Mouse (Mus musculus) embryo, embryonic 10 days (tissue): ENCODE measurements around the gene Cysltr1.

Source experiments
- DNase-seq: peaks from one replicate; pipeline ENCODE4 v3.0.0-alpha.2; 2015; ENCODE audit warnings: low spot score

Gene Cysltr1

GRCm38 (mm10) chrX:106603386-106603785 is at the start of gene Cysltr1:
TSS of gene Cysltr1 (minus strand) at chrX:106603679.
- peak; percentile 7 for DNase-seq

- no peak for DNase-seq
Observed at GRCm38 (mm10) chrX:106634799-106635541, 31.5 kb upstream of the Cysltr1 start.

GRCm38 (mm10) chrX:106633543-106633942 is 30.1 kb upstream of the Cysltr1 start:
- no peak for DNase-seq

GRCm38 (mm10) chrX:106628514-106628913 is 25.0 kb upstream of the Cysltr1 start:
- no peak for DNase-seq

GRCm38 (mm10) chrX:106623667-106624066 is 20.2 kb upstream of the Cysltr1 start:
- DNase-seq: peak; percentile 7

- no peak for DNase-seq
Observed at GRCm38 (mm10) chrX:106622512-106622911, 19.0 kb upstream of the Cysltr1 start.

- peak; percentile 22 for DNase-seq
Observed at GRCm38 (mm10) chrX:106602574-106603258, 763 bp downstream of the Cysltr1 start.

- DNase-seq: no peak
Observed at GRCm38 (mm10) chrX:106595904-106596303, 7.6 kb downstream of the Cysltr1 start.

GRCm38 (mm10) chrX:106593914-106594313 is 9.6 kb downstream of the Cysltr1 start:
- DNase-seq: no peak

GRCm38 (mm10) chrX:106582886-106583285 is 20.6 kb downstream of the Cysltr1 start, which contains the start of gene Gm5127:
TSS of gene Gm5127 (plus strand) at chrX:106583186.
- peak; percentile 12 for DNase-seq

GRCm38 (mm10) chrX:106582197-106582596 is 21.3 kb downstream of the Cysltr1 start:
- peak; percentile 56 for DNase-seq

- no peak for DNase-seq
Observed at GRCm38 (mm10) chrX:106580410-106580809, 23.1 kb downstream of the Cysltr1 start.

- DNase-seq: peak; percentile 57
Observed at GRCm38 (mm10) chrX:106578966-106579365, 24.5 kb downstream of the Cysltr1 start.

GRCm38 (mm10) chrX:106555457-106555856 is 48.0 kb downstream of the Cysltr1 start:
- DNase-seq: no peak

GRCm38 (mm10) chrX:106536359-106536758 is 67.1 kb downstream of the Cysltr1 start:
- DNase-seq: peak; percentile 36
